In the genomic region with DNA sequence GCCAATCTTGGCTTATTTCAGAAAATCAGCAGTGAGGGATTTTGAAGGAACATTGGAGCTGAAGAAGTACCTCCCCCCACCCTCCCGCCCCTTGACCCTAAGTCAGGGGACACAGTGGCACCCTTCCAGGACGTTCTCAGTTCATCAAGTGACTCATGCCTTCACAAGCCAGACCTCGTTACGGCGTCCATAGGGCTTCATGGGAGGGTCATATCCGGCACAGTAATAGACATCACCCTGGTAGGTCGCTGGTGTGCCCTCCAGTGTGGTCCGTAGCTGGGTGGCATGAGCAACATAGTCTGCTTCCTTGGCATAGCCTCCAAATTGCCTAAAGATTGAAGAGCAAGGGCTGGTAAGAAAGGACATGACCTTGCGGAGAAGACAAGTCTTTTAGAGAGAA, we compare ENCODE assay signal across 18 mouse cellular contexts. TPM values are rescaled to one million over a fixed set of nuclear protein-coding genes. Genes with fewer than 3 reads are reported as not detected.
DNase-seq lines count a peak whose midpoint lies in the region; ATAC-seq and TF ChIP-seq lines count a peak whose summit lies in the region.
"Had no signal": no experiment of that assay in that cellular context is flagged by ENCODE, and none has a peak within 500 bp of the region (broad histone marks: within the 10 kb centered on the region; RNA-seq: fewer than 3 reads in every experiment).

No protein-coding gene starts in this region.

- no peak overlapping the region for H3K9ac ChIP-seq in lung, embryonic 16.5 days (ENCODE audit: low read length)
- H3K9ac ChIP-seq in midbrain, embryonic 14.5 days (replicated peaks; ENCODE audit: low read length): no peak overlapping the region
- H3K9ac ChIP-seq: embryonic facial prominence, embryonic 12.5 days; neural tube, embryonic 12.5 days had no signal

- 59% methylated on average over 9 of the region's 9 CpGs for WGBS in lung, embryonic 16.5 days
- WGBS in midbrain, embryonic 14.5 days: 92% methylated on average over 9 of the region's 9 CpGs

- DNase-seq in kidney, postnatal 10 days: peak; percentile 58
- DNase-seq in kidney, adult 8-10 months: no peak
- DNase-seq in gastrocnemius, postnatal 10 days: peak; percentile 68
- DNase-seq in spleen, postnatal 14 days (ENCODE audit: low spot score in 2 of 2): no peak
- no peak for DNase-seq in midbrain, embryonic 14.5 days
- DNase-seq in frontal cortex, postnatal 36 days (ENCODE audit: low spot score in 2 of 2): no peak
- DNase-seq: cerebellum, postnatal 25 days had no signal

- no peaks in the 10 kb centered on the region for H3K36me3 ChIP-seq in lung, embryonic 16.5 days (ENCODE audit: control insufficient read depth, insufficient read depth, low read length)
- no peaks in the 10 kb centered on the region for H3K36me3 ChIP-seq in midbrain, embryonic 14.5 days (ENCODE audit: control insufficient read depth, insufficient read depth, low read length)
- H3K36me3 ChIP-seq: embryonic facial prominence, embryonic 12.5 days; forebrain, embryonic 10.5 days; neural tube, embryonic 12.5 days had no signal

- no peak overlapping the region for H3K4me2 ChIP-seq in lung, embryonic 16.5 days (ENCODE audit: low read depth, low read length)
- H3K4me2 ChIP-seq in midbrain, embryonic 14.5 days (ENCODE audit: low read length): no peak overlapping the region
- H3K4me2 ChIP-seq: embryonic facial prominence, embryonic 12.5 days; neural tube, embryonic 12.5 days had no signal

- no peaks in the 10 kb centered on the region for H3K9me3 ChIP-seq in lung, embryonic 16.5 days (ENCODE audit: control insufficient read depth, low read length)
- H3K9me3 ChIP-seq in midbrain, embryonic 14.5 days (ENCODE audit: control insufficient read depth, low read length): no peaks in the 10 kb centered on the region
- H3K9me3 ChIP-seq: embryonic facial prominence, embryonic 12.5 days; forebrain, embryonic 10.5 days; neural tube, embryonic 12.5 days had no signal

- TF ChIP-seq CTCF in embryonic fibroblast, embryonic 13.5 days (IDR thresholded peaks at IDR 0.05; ENCODE audit: borderline replicate concordance, insufficient read depth, low read length): no peak

- peaks cover 14% of the 10 kb centered on the region for H3K4me1 ChIP-seq in embryonic fibroblast, embryonic 13.5 days (ENCODE audit: control insufficient read depth, insufficient read depth, low read length)
- H3K4me1 ChIP-seq in lung, embryonic 16.5 days (replicated peaks; ENCODE audit: control insufficient read depth, insufficient read depth, low read length): peaks cover 10% of the 10 kb centered on the region; the same call in 1 of the 2 replicates
- H3K4me1 ChIP-seq in midbrain, embryonic 14.5 days (ENCODE audit: control insufficient read depth, insufficient read depth, low read length): peaks cover 4% of the 10 kb centered on the region

- ATAC-seq in lung, embryonic 16.5 days (ENCODE audit: low read depth): peak; percentile 51; the same call in 1 of the 2 replicates
- ATAC-seq in midbrain, embryonic 14.5 days (ENCODE audit: low FRiP score, low TSS enrichment): no peak

- H3K27me3 ChIP-seq in lung, embryonic 16.5 days (ENCODE audit: control insufficient read depth, insufficient read depth, low read depth, low read length): no peaks in the 10 kb centered on the region
- H3K27me3 ChIP-seq in midbrain, embryonic 14.5 days (ENCODE audit: control insufficient read depth, insufficient read depth, low read length): no peaks in the 10 kb centered on the region
- H3K27me3 ChIP-seq: CH12.LX; embryonic facial prominence, embryonic 12.5 days; neural tube, embryonic 12.5 days had no signal

- H3K4me3 ChIP-seq in embryonic fibroblast, embryonic 13.5 days (ENCODE audit: insufficient read depth, low read length): no peak overlapping the region
- H3K4me3 ChIP-seq in lung, embryonic 16.5 days (ENCODE audit: low read length): no peak overlapping the region
- H3K4me3 ChIP-seq in midbrain, embryonic 14.5 days (replicated peaks; ENCODE audit: low read depth, low read length): no peak overlapping the region
- H3K4me3 ChIP-seq: embryonic facial prominence, embryonic 12.5 days; forebrain, embryonic 10.5 days; left cerebral cortex, adult 2 months; neural tube, embryonic 12.5 days had no signal

- peak overlapping the region; percentile 24 for H3K27ac ChIP-seq in embryonic fibroblast, embryonic 13.5 days (ENCODE audit: insufficient read depth, low read length)
- peak overlapping the region; percentile 12; the same call in 1 of the 2 replicates for H3K27ac ChIP-seq in lung, embryonic 16.5 days (ENCODE audit: low read length)
- no peak overlapping the region for H3K27ac ChIP-seq in midbrain, embryonic 14.5 days (replicated peaks; ENCODE audit: low read depth, low read length)
- H3K27ac ChIP-seq: left cerebral cortex, adult 2 months; neural tube, embryonic 12.5 days had no signal

- TF ChIP-seq POLR2A in embryonic fibroblast, embryonic 13.5 days (IDR thresholded peaks at IDR 0.05; ENCODE audit: low read depth, low read length): no peak

RNA-seq across cellular contexts. Expression of a gene that starts 19.7 kb away (rescaled TPM):
- 0.40 TPM in 1 of 2 replicates, not detected in the other for polyA plus RNA-seq in embryonic fibroblast, embryonic 13.5 days (2011; ENCODE audit: insufficient read length, low read depth, missing spikeins)
- total RNA-seq in gastrocnemius, postnatal 10 days (2021): not detected
- polyA plus RNA-seq in lung, embryonic 16.5 days (2015; fragmentation: Nextera tagmentation; extraction: Ambion mirVana): not detected in 2 replicates
- not detected in 2 replicates for polyA plus RNA-seq in midbrain, embryonic 14.5 days (2014; fragmentation: Nextera tagmentation; extraction: Ambion mirVana)
- total RNA-seq: CH12.LX; liver, adult 2 months; megakaryocyte progenitor cell, adult 5-6 weeks; midbrain, postnatal 0 days had no signal
- polyA plus RNA-seq: embryonic facial prominence, embryonic 12.5 days; forebrain, embryonic 10.5 days; heart, postnatal 0 days; neural tube, embryonic 12.5 days had no signal

Comparison
In these comparisons a context has a peak if more than half of its experiments do, and no peak if none do; other contexts are left out.
1. DNase-seq: peak in kidney, postnatal 10 days (single experiment) and gastrocnemius, postnatal 10 days (single experiment); none in kidney, adult 8-10 months (0 of 2), spleen, postnatal 14 days (0 of 2), midbrain, embryonic 14.5 days (single experiment) and frontal cortex, postnatal 36 days (0 of 2).